Mouse (Mus musculus) myocyte (in vitro differentiated cells): ENCODE measurements around the gene Cxcl3.

Experiments used
- E2F4 ChIP-seq: IDR thresholded peaks from one replicate; pipeline ENCODE4 v1.6.1; 2011; ENCODE audit warnings: mild to moderate bottlenecking, control low read depth, moderate library complexity; ENCODE audit not compliant: insufficient read depth
- MAX ChIP-seq: IDR thresholded peaks from one replicate; pipeline ENCODE4 v1.6.1; 2011; ENCODE audit warnings: low read depth, mild to moderate bottlenecking, control low read depth
- MYOG ChIP-seq, 3 experiments: IDR thresholded peaks; one replicate each; pipeline ENCODE4 v1.6.1; 2011; ENCODE audit warnings: control low read depth in 2 of 3, low read depth in 2 of 3, mild to moderate bottlenecking in 2 of 3; ENCODE audit not compliant: insufficient read length in 2 of 3, control insufficient read depth in 1 of 3, insufficient read depth in 1 of 3
- POLR2A ChIP-seq: IDR thresholded peaks from one replicate; pipeline ENCODE4 v1.6.1; 2011; ENCODE audit warnings: low read depth, mild to moderate bottlenecking, control low read depth, moderate library complexity; ENCODE audit not compliant: insufficient read length
- REST ChIP-seq: IDR thresholded peaks from one replicate; pipeline ENCODE4 v1.6.1; 2011; ENCODE audit warnings: mild to moderate bottlenecking, control low read depth, moderate library complexity; ENCODE audit not compliant: insufficient read depth, insufficient read length
- USF1 ChIP-seq: IDR thresholded peaks from one replicate; pipeline ENCODE4 v1.6.1; 2011; ENCODE audit warnings: low read depth, mild to moderate bottlenecking, control low read depth, moderate library complexity

DNA sequence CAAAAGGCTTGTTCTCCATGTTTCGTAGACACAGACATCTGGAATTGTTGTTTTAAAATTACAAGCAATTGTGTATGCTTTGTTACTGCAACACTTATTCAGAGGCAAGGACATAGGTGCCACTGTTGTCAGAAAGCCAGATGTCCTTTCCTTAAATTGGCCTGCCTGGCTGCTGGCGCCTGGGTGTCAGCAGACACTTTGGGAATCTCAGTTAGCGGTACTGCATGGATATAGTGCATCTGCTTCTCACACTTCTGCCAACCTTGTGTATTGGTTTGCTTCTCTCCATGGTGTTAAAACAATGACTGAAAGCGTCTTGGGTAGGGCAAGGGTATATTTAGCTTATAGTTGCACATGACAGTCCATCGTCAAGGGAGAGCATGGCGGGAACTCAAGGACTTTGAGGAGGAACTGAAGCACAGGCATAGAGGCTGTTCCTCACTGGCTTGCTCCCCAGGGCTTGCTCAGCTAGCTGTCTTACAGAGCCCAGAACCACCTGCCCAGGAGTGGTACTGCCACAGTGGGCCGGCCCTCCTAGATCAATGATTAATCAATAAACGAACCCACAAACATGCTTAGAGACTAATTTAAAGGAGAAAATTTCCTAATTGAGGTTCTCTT, 47.0 kb downstream of the Cxcl3 start:
- TF ChIP-seq USF1 (no peak), POLR2A (no peak), REST (no peak), E2F4 (no peak), MYOG (IDR thresholded peaks at IDR 0.05; ENCODE audit: control insufficient read depth in 1 of 3, insufficient read depth in 1 of 3, insufficient read length in 2 of 3, low read depth in 2 of 3) (no peak), MAX (no peak)
